Mouse (Mus musculus) bone marrow macrophage, adult 2 months (primary cell): ENCODE data around the gene Tex14.

Experiments used
- CTCF ChIP-seq: IDR thresholded peaks from 2 replicates; pipeline ENCODE4 v1.5.1; 2012; ENCODE audit warnings: low read depth, mild to moderate bottlenecking, low read length, moderate library complexity
- POLR2A ChIP-seq: IDR thresholded peaks from 2 replicates; pipeline ENCODE4 v1.6.1; 2012; ENCODE audit warnings: mild to moderate bottlenecking, low read depth, low read length, borderline replicate concordance

- TF ChIP-seq POLR2A (no peak), CTCF (no peak)
These were observed 19.2 kb upstream of the Tex14 start for GRCm38 (mm10) chr11:87385676-87386075.
